Comparison of ENCODE assay signal across 8 mouse cellular contexts in genomic region chr3:101047586-101048275, GRCm38 (mm10). TPM values are rescaled to one million over a fixed set of nuclear protein-coding genes. Genes with fewer than 3 reads are reported as not detected.
DNase-seq lines count a peak whose midpoint lies in the region; ATAC-seq lines count a peak whose summit lies in the region.
"Had no signal": no experiment of that assay in that cellular context is flagged by ENCODE, and none has a peak within 500 bp of the region (broad histone marks: within the 10 kb centered on the region; RNA-seq: fewer than 3 reads in every experiment).

No protein-coding gene starts in this region.

- H3K4me2 ChIP-seq in embryonic facial prominence, embryonic 15.5 days (replicated peaks), result no peak overlapping the region
- no peak overlapping the region for H3K4me2 ChIP-seq in heart, embryonic 15.5 days

- ATAC-seq in embryonic facial prominence, embryonic 15.5 days (ENCODE audit: insufficient number of reproducible peaks, low FRiP score, low TSS enrichment, low read depth), result no peak
- ATAC-seq in heart, embryonic 15.5 days (replicated peaks; ENCODE audit: insufficient number of reproducible peaks, insufficient read depth, low FRiP score, low read depth), result 0 out of 2 replicates have a peak, but pooled peaks have one; percentile 43

- H3K36me3 ChIP-seq in embryonic facial prominence, embryonic 15.5 days, result peaks cover 31% of the 10 kb centered on the region
- peaks cover 21% of the 10 kb centered on the region; the same call in 1 of the 2 replicates for H3K36me3 ChIP-seq in heart, embryonic 15.5 days

- H3K9me3 ChIP-seq in embryonic facial prominence, embryonic 15.5 days (replicated peaks), result no peaks in the 10 kb centered on the region
- no peaks in the 10 kb centered on the region for H3K9me3 ChIP-seq in heart, embryonic 15.5 days (replicated peaks)

- peak overlapping the region; percentile 52; the same call in 1 of the 2 replicates for H3K27ac ChIP-seq in embryonic facial prominence, embryonic 15.5 days (replicated peaks)
- H3K27ac ChIP-seq in heart, embryonic 15.5 days, result no peak overlapping the region
- H3K27ac ChIP-seq: liver, embryonic 14.5 days had no signal

- DNase-seq in urinary bladder, adult 18-20 months (ENCODE audit: low spot score in 2 of 2), result peak; percentile 33 to 78
- DNase-seq in urinary bladder, postnatal 10 days (ENCODE audit: low spot score), result no peak
- peak; percentile 80 to 87 for DNase-seq in left cerebral cortex, adult 18-20 months (ENCODE audit: low spot score in 2 of 2)
- peak; percentile 83 to 87 for DNase-seq in right cerebral cortex, adult 2 months (ENCODE audit: low spot score in 2 of 2)
- no peak for DNase-seq in thymus, postnatal 0 days (ENCODE audit: low spot score)

- H3K9ac ChIP-seq in embryonic facial prominence, embryonic 15.5 days, result no peak overlapping the region
- no peak overlapping the region for H3K9ac ChIP-seq in heart, embryonic 15.5 days
- H3K9ac ChIP-seq: liver, embryonic 14.5 days had no signal

- H3K4me3 ChIP-seq in embryonic facial prominence, embryonic 15.5 days (replicated peaks), result no peak overlapping the region
- H3K4me3 ChIP-seq in heart, embryonic 15.5 days, result no peak overlapping the region

- H3K4me1 ChIP-seq in embryonic facial prominence, embryonic 15.5 days, result peaks cover 25% of the 10 kb centered on the region
- H3K4me1 ChIP-seq in heart, embryonic 15.5 days (replicated peaks), result peaks cover 28% of the 10 kb centered on the region

- H3K27me3 ChIP-seq in embryonic facial prominence, embryonic 15.5 days, result no peaks in the 10 kb centered on the region
- no peaks in the 10 kb centered on the region for H3K27me3 ChIP-seq in heart, embryonic 15.5 days

- WGBS in embryonic facial prominence, embryonic 15.5 days, result 74% methylated on average over 15 of the region's 15 CpGs
- WGBS in heart, embryonic 15.5 days, result 75% methylated on average over 15 of the region's 15 CpGs

RNA-seq across cellular contexts. Expression of gene Cd101, which starts 18.4 kb away (rescaled TPM):
- 0.15 and 0.21 TPM in 2 replicates for polyA plus RNA-seq in embryonic facial prominence, embryonic 15.5 days (2015; fragmentation: Nextera tagmentation; extraction: Ambion mirVana)
- 0.27 and 0.33 TPM in 2 replicates for polyA plus RNA-seq in heart, embryonic 15.5 days (2015; fragmentation: Nextera tagmentation; extraction: Ambion mirVana)
- under 1 TPM; 0.23 to 0.49 TPM for total RNA-seq in left cerebral cortex, adult 18-20 months (2021)
- 0.58 and 0.68 TPM in 2 replicates for polyA plus RNA-seq in thymus, postnatal 0 days (2015; fragmentation: Nextera tagmentation; extraction: Ambion mirVana)

Comparison
In these comparisons a context has a peak if more than half of its experiments do, and no peak if none do; other contexts are left out.
1. DNase-seq: peak in urinary bladder, adult 18-20 months (2 of 2), left cerebral cortex, adult 18-20 months (2 of 2) and right cerebral cortex, adult 2 months (2 of 2); none in urinary bladder, postnatal 10 days (single experiment) and thymus, postnatal 0 days (single experiment).